Mouse (Mus musculus) G1E (cell line): Measurements from ENCODE around the gene Taf11. TPM values are rescaled to one million over a fixed set of nuclear protein-coding genes. Genes with fewer than 3 reads are reported as not detected.
A peak's percentile ranks its signal among the peaks of the same experiment; 100 is the strongest.

ENCODE experiments used
- ATAC-seq: 2 replicates; pipeline ENCODE4 v1.8.0; 2016; ENCODE audit warnings: mild to moderate bottlenecking; ENCODE audit not compliant: insufficient number of reproducible peaks, poor library complexity, low FRiP score, severe bottlenecking; ENCODE audit errors: extremely low read depth
- DNase-seq: peaks from one replicate; pipeline ENCODE4 v3.0.0; 2012; ENCODE audit warnings: low spot score
- H3K27me3 ChIP-seq: 2 replicates; pipeline ENCODE4 v1.6.1; 2012; ENCODE audit warnings: mild to moderate bottlenecking, low read length, inconsistent platforms; ENCODE audit not compliant: insufficient read depth
- H3K36me3 ChIP-seq: replicated peaks from 2 replicates; pipeline ENCODE3; 2012; ENCODE audit warnings: mild to moderate bottlenecking, inconsistent platforms
- H3K4me1 ChIP-seq: 2 replicates; pipeline ENCODE4 v1.6.1; 2012; ENCODE audit warnings: low read depth, low read length, inconsistent platforms, mixed read lengths; ENCODE audit not compliant: insufficient read depth
- H3K4me3 ChIP-seq: 2 replicates; pipeline ENCODE4 v1.5.1; 2012; ENCODE audit warnings: low read depth, mild to moderate bottlenecking, inconsistent platforms, low read length, moderate library complexity, mixed read lengths
- H3K9me3 ChIP-seq: replicated peaks from 2 replicates; pipeline ENCODE4 v1.6.1; 2012; ENCODE audit warnings: inconsistent platforms
- CTCF ChIP-seq: IDR thresholded peaks from 2 replicates; pipeline ENCODE4 v1.5.1; 2012; ENCODE audit warnings: low read depth, low read length, inconsistent platforms, mixed read lengths
- GATA1 ChIP-seq: IDR thresholded peaks from 2 replicates; pipeline ENCODE4 v1.6.1; 2012; ENCODE audit warnings: borderline replicate concordance, low read length, inconsistent platforms, mixed read lengths
- GATA2 ChIP-seq: IDR thresholded peaks from 2 replicates; pipeline ENCODE4 v1.6.1; 2012; ENCODE audit warnings: low read depth, low read length, inconsistent platforms, borderline replicate concordance
- POLR2AphosphoS5 ChIP-seq: IDR thresholded peaks from 2 replicates; pipeline ENCODE4 v1.6.1; 2012; ENCODE audit warnings: low read depth, low read length, inconsistent platforms; ENCODE audit not compliant: insufficient replicate concordance
- TAL1 ChIP-seq: conservative IDR thresholded peaks from 2 replicates; pipeline ENCODE4 v1.6.1; 2012; ENCODE audit warnings: low read depth, low read length, inconsistent platforms, mixed read lengths
- polyA plus RNA-seq: library from polyadenylated mRNA; stranded (reverse); fragments of >175 nt; gene quantifications from 2 replicates; pipeline ENCODE4 v1.2.3, GENCODE M21; 2012
- total RNA-seq, 2 experiments: library from RNA; stranded (forward) in 1 of 2; stranded (reverse) in 1 of 2; fragments of 200-1000 nt in 1 of 2; fragments of >200 nt in 1 of 2; fragmentation: Nextera tagmentation in 1 of 2; gene quantifications; 2 replicates each; pipeline ENCODE4 v1.2.3; 2014 to 2017

Taf11 gene
- total and polyA plus RNA-seq, 3 experiments = 36.1 to 42.4 (median 41.8) TPM

- Histone ChIP-seq H3K4me3 (peak within 1 kb of the TSS; percentile 95), H3K36me3 (peaks cover 31% of the 10 kb centered on the region), H3K27me3 (no peaks in the 10 kb centered on the region), H3K9me3 (no peaks in the 10 kb centered on the region), H3K4me1 (peaks cover 40% of the 10 kb centered on the region)
- ATAC-seq (peak; percentile 52; the same call in 1 of the 2 replicates), DNase-seq (peak; percentile 87)
- TF ChIP-seq GATA1 (no peak), POLR2AphosphoS5 (no peak), GATA2 (no peak), CTCF (no peak), TAL1 (no peak)
Measured at GRCm38 (mm10) chr17:27908888-27909621, 589 bp downstream of the Taf11 start, which contains the start of gene Anks1. Anks1 (plus strand) TSS chr17:27909306.

GRCm38 (mm10) chr17:27908206-27908887 is 1.3 kb downstream of the Taf11 start:
- peak overlapping the region; percentile 95 for H3K4me3 ChIP-seq
- no peak for ATAC-seq
- peaks cover 40% of the 10 kb centered on the region for H3K4me1 ChIP-seq

GRCm38 (mm10) chr17:27907512-27908205 is 2.0 kb downstream of the Taf11 start:
- Histone ChIP-seq H3K4me1 (peaks cover 40% of the 10 kb centered on the region), H3K27me3 (no peaks in the 10 kb centered on the region), H3K4me3 (peak overlapping the region; percentile 95), H3K9me3 (no peaks in the 10 kb centered on the region), H3K36me3 (peaks cover 31% of the 10 kb centered on the region)
- DNase-seq (peak; percentile 70), ATAC-seq (peak; percentile 70)
- TF ChIP-seq GATA1 = no peak
- TF ChIP-seq CTCF = no peak
- TF ChIP-seq GATA2 = no peak
- TF ChIP-seq POLR2AphosphoS5 = no peak
- no peak for TF ChIP-seq TAL1

More at GRCm38 (mm10) chr17:27908206-27908887, 1.3 kb downstream of the Taf11 start:
- no peaks in the 10 kb centered on the region for H3K9me3 ChIP-seq
- peak; percentile 50 for DNase-seq
- TF ChIP-seq CTCF = no peak
- no peak for TF ChIP-seq POLR2AphosphoS5
- no peak for TF ChIP-seq GATA2
- no peak for TF ChIP-seq GATA1
- no peak for TF ChIP-seq TAL1
- H3K27me3 ChIP-seq = no peaks in the 10 kb centered on the region
- H3K36me3 ChIP-seq = peaks cover 31% of the 10 kb centered on the region

- Histone ChIP-seq H3K27me3 (no peaks in the 10 kb centered on the region), H3K9me3 (no peaks in the 10 kb centered on the region), H3K4me3 (no peak overlapping the region), H3K36me3 (peaks cover 95% of the 10 kb centered on the region), H3K4me1 (no peaks in the 10 kb centered on the region)
- ATAC-seq = no peak
- TF ChIP-seq GATA1 = no peak
- TF ChIP-seq POLR2AphosphoS5 = no peak
- TF ChIP-seq TAL1 = no peak
- no peak for TF ChIP-seq GATA2
- TF ChIP-seq CTCF = no peak
- no peak for DNase-seq
Measured at GRCm38 (mm10) chr17:27886499-27887210, 23.0 kb downstream of the Taf11 start.

- ATAC-seq (no peak), DNase-seq (no peak)
- H3K27me3 ChIP-seq = no peaks in the 10 kb centered on the region
- no peaks in the 10 kb centered on the region for H3K9me3 ChIP-seq
- TF ChIP-seq GATA2 (no peak), GATA1 (no peak), TAL1 (no peak), POLR2AphosphoS5 (no peak), CTCF (no peak)
- H3K36me3 ChIP-seq = peaks cover 96% of the 10 kb centered on the region
- no peaks in the 10 kb centered on the region for H3K4me1 ChIP-seq
- no peak overlapping the region for H3K4me3 ChIP-seq
Measured at GRCm38 (mm10) chr17:27883994-27884393, 25.6 kb downstream of the Taf11 start.
